Mouse (Mus musculus) urinary bladder, adult 18-20 months (tissue): ENCODE results near the gene Eif4enif1.
"Not testable (repeated sequence)": the region's sequence is repeated elsewhere in the genome, so short reads cannot be mapped to it uniquely, and the experiment has no call there.

Experiments used
- DNase-seq, 2 experiments: peaks; one replicate each; pipeline ENCODE4 v3.0.0; 2022; ENCODE audit warnings: low spot score in 2 of 2, mixed read lengths in 2 of 2

Gene Eif4enif1

GRCm38 (mm10) chr11:3202231-3202701 lies at the start of gene Eif4enif1:
Gene Eif4enif1, plus strand, starts transcription at chr11:3202392.
- peak; percentile 86 to 96 for DNase-seq

- peak; percentile 79 to 82 for DNase-seq
Observed at GRCm38 (mm10) chr11:3153666-3154397, 48.4 kb upstream of the Eif4enif1 start.

GRCm38 (mm10) chr11:3156991-3157390 lies 45.2 kb upstream of the Eif4enif1 start:
- not testable (repeated sequence) for DNase-seq

- DNase-seq: peak; percentile 45 to 46
Observed at GRCm38 (mm10) chr11:3157996-3158395, 44.2 kb upstream of the Eif4enif1 start.

GRCm38 (mm10) chr11:3158800-3159199 lies 43.4 kb upstream of the Eif4enif1 start:
- not testable (repeated sequence) for DNase-seq

GRCm38 (mm10) chr11:3161370-3161769 lies 40.8 kb upstream of the Eif4enif1 start:
- DNase-seq: peak; percentile 80 to 82

- DNase-seq: peak; percentile 79 to 83
Observed at GRCm38 (mm10) chr11:3162236-3162897, 39.8 kb upstream of the Eif4enif1 start.

GRCm38 (mm10) chr11:3163122-3163521 lies 39.1 kb upstream of the Eif4enif1 start:
- DNase-seq: not testable (repeated sequence)

GRCm38 (mm10) chr11:3163661-3164060 lies 38.5 kb upstream of the Eif4enif1 start:
- not testable (repeated sequence) for DNase-seq

- DNase-seq: not testable (repeated sequence)
Observed at GRCm38 (mm10) chr11:3165210-3165782, 36.9 kb upstream of the Eif4enif1 start.

- not testable (repeated sequence) for DNase-seq
Observed at GRCm38 (mm10) chr11:3166321-3166720, 35.9 kb upstream of the Eif4enif1 start.

- DNase-seq: not testable (repeated sequence)
Observed at GRCm38 (mm10) chr11:3167129-3167528, 35.1 kb upstream of the Eif4enif1 start.

GRCm38 (mm10) chr11:3167571-3168001 lies 34.6 kb upstream of the Eif4enif1 start:
- DNase-seq: peak; percentile 69 to 76

GRCm38 (mm10) chr11:3169042-3169441 lies 33.1 kb upstream of the Eif4enif1 start:
- DNase-seq: peak in 1 of 2 experiments; percentile 50

GRCm38 (mm10) chr11:3171931-3172330 lies 30.3 kb upstream of the Eif4enif1 start:
- peak in 1 of 2 experiments; percentile 48 for DNase-seq

- DNase-seq: not testable (repeated sequence)
Observed at GRCm38 (mm10) chr11:3172526-3172925, 29.7 kb upstream of the Eif4enif1 start.

- peak; percentile 78 to 83 for DNase-seq
Observed at GRCm38 (mm10) chr11:3173425-3174318, 28.5 kb upstream of the Eif4enif1 start.

- peak in 1 of 2 experiments; percentile 65 for DNase-seq
Observed at GRCm38 (mm10) chr11:3178968-3179725, 23.0 kb upstream of the Eif4enif1 start.

GRCm38 (mm10) chr11:3179726-3180092 lies 22.5 kb upstream of the Eif4enif1 start:
- DNase-seq: peak in 1 of 2 experiments; percentile 62

- not testable (repeated sequence) for DNase-seq
Observed at GRCm38 (mm10) chr11:3180510-3181160, 21.6 kb upstream of the Eif4enif1 start.
